In genomic region chr7:145317522-145317921, GRCm38 (mm10) we compare ENCODE assay signal across 30 mouse cellular contexts. TPM values are rescaled to one million over a fixed set of nuclear protein-coding genes. Genes with fewer than 3 reads are reported as not detected.
DNase-seq lines count a peak whose midpoint lies in the region; ATAC-seq and TF ChIP-seq lines count a peak whose summit lies in the region.
"Had no signal": no experiment of that assay in that cellular context is flagged by ENCODE, and none has a peak within 500 bp of the region (broad histone marks: within the 10 kb centered on the region; RNA-seq: fewer than 3 reads in every experiment).

No protein-coding gene starts in this region.

- H3K4me2 ChIP-seq in embryonic facial prominence, embryonic 14.5 days (ENCODE audit: low read depth, low read length) = no peak overlapping the region
- peak overlapping the region; percentile 2 for H3K4me2 ChIP-seq in myocyte (ENCODE audit: low read depth)
- H3K4me2 ChIP-seq: forebrain, embryonic 13.5 days; heart, embryonic 11.5 days; hindbrain, embryonic 12.5 days; limb, embryonic 13.5 days; liver, embryonic 13.5 days; lung, embryonic 14.5 days; neural tube, embryonic 12.5 days had no signal

- no peak overlapping the region for H3K27ac ChIP-seq in embryonic facial prominence, embryonic 14.5 days (replicated peaks; ENCODE audit: low read depth, low read length)
- no peak overlapping the region for H3K27ac ChIP-seq in embryonic facial prominence, embryonic 10.5 days (replicated peaks)
- no peak overlapping the region for H3K27ac ChIP-seq in left cerebral cortex, adult 2 months
- H3K27ac ChIP-seq: forebrain, embryonic 13.5 days; hindbrain, embryonic 12.5 days; limb, embryonic 13.5 days; liver, embryonic 13.5 days; macrophage; midbrain, embryonic 10.5 days; neural tube, embryonic 12.5 days had no signal

- no peak overlapping the region for H3K9ac ChIP-seq in embryonic facial prominence, embryonic 14.5 days (ENCODE audit: low read depth, low read length)
- H3K9ac ChIP-seq: forebrain, embryonic 13.5 days; hindbrain, embryonic 12.5 days; limb, embryonic 13.5 days; liver, embryonic 13.5 days; lung, embryonic 14.5 days; neural tube, embryonic 12.5 days had no signal

- no peaks in the 10 kb centered on the region for H3K27me3 ChIP-seq in embryonic facial prominence, embryonic 14.5 days (replicated peaks; ENCODE audit: control insufficient read depth, insufficient read depth, low read length)
- 0 out of 2 replicates have a peak, but pooled peaks cover 3% of the 10 kb centered on the region for H3K27me3 ChIP-seq in embryonic facial prominence, embryonic 10.5 days (replicated peaks; ENCODE audit: low read depth, poor library complexity, severe bottlenecking)
- H3K27me3 ChIP-seq in myocyte (ENCODE audit: control insufficient read depth, insufficient read depth, insufficient read length) = no peaks in the 10 kb centered on the region
- H3K27me3 ChIP-seq: forebrain, embryonic 13.5 days; hindbrain, embryonic 12.5 days; limb, embryonic 13.5 days; liver, embryonic 13.5 days; neural tube, embryonic 12.5 days; Patski had no signal

- no peaks in the 10 kb centered on the region for H3K4me1 ChIP-seq in embryonic facial prominence, embryonic 14.5 days (ENCODE audit: control insufficient read depth, insufficient read depth, low read length)
- H3K4me1 ChIP-seq in embryonic facial prominence, embryonic 10.5 days = no peaks in the 10 kb centered on the region
- H3K4me1 ChIP-seq: forebrain, embryonic 13.5 days; hindbrain, embryonic 12.5 days; limb, embryonic 13.5 days; liver, embryonic 13.5 days; midbrain, embryonic 10.5 days; neural tube, embryonic 12.5 days had no signal

- no peak for ATAC-seq in embryonic facial prominence, embryonic 14.5 days (ENCODE audit: low read depth)
- ATAC-seq: forebrain, embryonic 13.5 days; Patski had no signal

- H3ac ChIP-seq in myocyte (ENCODE audit: control insufficient read depth, insufficient read length) = no peak overlapping the region

- peak; percentile 27 for DNase-seq in embryonic facial prominence, embryonic 14.5 days (ENCODE audit: low spot score)
- DNase-seq in embryonic facial prominence, embryonic 10.5 days (ENCODE audit: low spot score) = no peak
- peak; percentile 55 for DNase-seq in left cerebral cortex, postnatal 4 days
- no peak for DNase-seq in left cerebral cortex, adult 2 months (ENCODE audit: extremely low spot score in 1 of 2, low spot score in 2 of 2)
- peak; percentile 84 for DNase-seq in Muller cell, postnatal 12 days (ENCODE audit: inconsistent ontology term)
- DNase-seq in embryo, embryonic 11 days = no peak
- DNase-seq: adrenal gland, postnatal 10 days; gastrocnemius, postnatal 25 days; heart, postnatal 10 days; kidney, adult 8-10 months; kidney, postnatal 14 days; liver, embryonic 13.5 days; lung, embryonic 14.5 days; spleen, adult 18-20 months; thymus, adult 18-20 months had no signal

- no peaks in the 10 kb centered on the region for H3K79me2 ChIP-seq in myocyte (ENCODE audit: control insufficient read depth, insufficient read depth)

- intact Hi-C loops in left cerebral cortex, postnatal 4 days (cut with DNase I) = no loop called here
- intact Hi-C loops in left cerebral cortex, adult 2 months (cut with DNase I) = no loop called here

- no peaks in the 10 kb centered on the region for H3K36me3 ChIP-seq in embryonic facial prominence, embryonic 14.5 days (ENCODE audit: control insufficient read depth, insufficient read depth, low read length)
- H3K36me3 ChIP-seq in embryonic facial prominence, embryonic 10.5 days (replicated peaks) = no peaks in the 10 kb centered on the region
- no peaks in the 10 kb centered on the region for H3K36me3 ChIP-seq in myocyte (ENCODE audit: control insufficient read depth, insufficient read depth)
- H3K36me3 ChIP-seq: hindbrain, embryonic 12.5 days; limb, embryonic 13.5 days; liver, embryonic 13.5 days; midbrain, embryonic 10.5 days; neural tube, embryonic 12.5 days had no signal

- no peak for TF ChIP-seq CTCF in left cerebral cortex, adult 2 months (IDR thresholded peaks at IDR 0.05)

- H3K4me3 ChIP-seq in embryonic facial prominence, embryonic 14.5 days (ENCODE audit: low read depth, low read length) = no peak overlapping the region
- H3K4me3 ChIP-seq in embryonic facial prominence, embryonic 10.5 days = no peak overlapping the region
- no peak overlapping the region for H3K4me3 ChIP-seq in left cerebral cortex, adult 2 months
- no peak overlapping the region for H3K4me3 ChIP-seq in myocyte
- H3K4me3 ChIP-seq: forebrain, embryonic 13.5 days; hindbrain, embryonic 12.5 days; limb, embryonic 13.5 days; liver, embryonic 13.5 days; midbrain, embryonic 10.5 days; neural tube, embryonic 12.5 days had no signal

- H3K9me3 ChIP-seq in embryonic facial prominence, embryonic 14.5 days (ENCODE audit: control insufficient read depth, low read length) = no peaks in the 10 kb centered on the region
- no peaks in the 10 kb centered on the region for H3K9me3 ChIP-seq in embryonic facial prominence, embryonic 10.5 days
- H3K9me3 ChIP-seq: forebrain, embryonic 13.5 days; hindbrain, embryonic 12.5 days; limb, embryonic 13.5 days; liver, embryonic 13.5 days; midbrain, embryonic 10.5 days; neural tube, embryonic 12.5 days had no signal

- TF ChIP-seq POLR2A in myocyte (IDR thresholded peaks at IDR 0.05; ENCODE audit: insufficient read length, low read depth) = no peak

- 61% methylated on average over 4 of the region's 4 CpGs for WGBS in embryonic facial prominence, embryonic 14.5 days
- 56% methylated on average over 4 of the region's 4 CpGs for WGBS in embryonic facial prominence, embryonic 10.5 days

TF ChIP-seq in myocyte, 11 proteins besides CTCF, POLR2A, EP300 and RAD21:
- TF ChIP-seq MAX (IDR thresholded peaks at IDR 0.05; ENCODE audit: low read depth) (peak; percentile 34), TCF12 (IDR thresholded peaks at IDR 0.05; ENCODE audit: insufficient read depth, poor library complexity, severe bottlenecking) (peak; percentile 79), E2F4 (IDR thresholded peaks at IDR 0.05; ENCODE audit: insufficient read depth) (no peak), REST (IDR thresholded peaks at IDR 0.05; ENCODE audit: insufficient read depth, insufficient read length) (no peak), CEBPB (IDR thresholded peaks at IDR 0.05; ENCODE audit: insufficient read depth, poor library complexity, severe bottlenecking) (no peak), POLR2AphosphoS2 (IDR thresholded peaks at IDR 0.05; ENCODE audit: insufficient read length, low read depth) (no peak), SRF (IDR thresholded peaks at IDR 0.05; ENCODE audit: control insufficient read depth, insufficient read length, low read depth) (no peak), TCF3 (IDR thresholded peaks at IDR 0.05; ENCODE audit: insufficient read length, low read depth) (peak; percentile 65), MYOD1 (IDR thresholded peaks at IDR 0.05; ENCODE audit: control insufficient read depth in 1 of 3, insufficient read length in 2 of 3, low read depth in 2 of 3) (peak; percentile 65 to 94 (median 93)), MYOG (IDR thresholded peaks at IDR 0.05; ENCODE audit: control insufficient read depth in 1 of 3, insufficient read depth in 1 of 3, insufficient read length in 2 of 3, low read depth in 2 of 3) (peak; percentile 82 to 97 (median 93)), USF1 (IDR thresholded peaks at IDR 0.05; ENCODE audit: low read depth) (no peak)

RNA-seq across cellular contexts. Expression of gene Mrgprd, which starts 2.9 kb away (rescaled TPM):
- not detected in 2 replicates for polyA plus RNA-seq in embryonic facial prominence, embryonic 14.5 days (2014; fragmentation: Nextera tagmentation; extraction: Ambion mirVana)
- not detected in 2 replicates for polyA plus RNA-seq in embryonic facial prominence, embryonic 10.5 days (2016; fragmentation: Nextera tagmentation; extraction: Ambion mirVana)
- total RNA-seq in left cerebral cortex, postnatal 4 days (2021) = not detected
- not detected for total RNA-seq in left cerebral cortex, adult 2 months (2021)
- not detected for polyA plus RNA-seq in myocyte (2012; fragmentation: generic; extraction: Trizol)
- total RNA-seq: adrenal gland, postnatal 10 days; gastrocnemius, postnatal 25 days; heart, postnatal 10 days; layer of hippocampus, postnatal 10 days; left cerebral cortex, postnatal 10 days; monocyte, adult 5-6 weeks had no signal
- polyA plus RNA-seq: brain, embryonic 14.5 days; forebrain, embryonic 13.5 days; heart, embryonic 11.5 days; hindbrain, embryonic 12.5 days; intestine, embryonic 14.5 days; limb, embryonic 13.5 days; liver, embryonic 13.5 days; macrophage; midbrain, embryonic 10.5 days; Patski; stomach, embryonic 14.5 days had no signal

RNA-seq across cellular contexts. Expression of gene Mrgprf, which starts 16.9 kb away (rescaled TPM):
- 7.5 and 10.0 TPM in 2 replicates for polyA plus RNA-seq in embryonic facial prominence, embryonic 14.5 days (2014; fragmentation: Nextera tagmentation; extraction: Ambion mirVana)
- 0.10 TPM in 1 of 2 replicates, not detected in the other for polyA plus RNA-seq in embryonic facial prominence, embryonic 10.5 days (2016; fragmentation: Nextera tagmentation; extraction: Ambion mirVana)
- total RNA-seq in left cerebral cortex, postnatal 4 days (2021) = 1 to 10 TPM; 2.2 to 3.0 TPM
- total RNA-seq in left cerebral cortex, adult 2 months (2021) = 1 to 10 TPM; 1.8 to 2.5 TPM
- polyA plus RNA-seq in myocyte (2012; fragmentation: generic; extraction: Trizol) = 4.4 TPM
- total RNA-seq: monocyte, adult 5-6 weeks had no signal
- polyA plus RNA-seq: macrophage had no signal

RNA-seq across cellular contexts. Expression of gene Tpcn2, which starts 33.7 kb away (rescaled TPM):
- polyA plus RNA-seq in embryonic facial prominence, embryonic 14.5 days (2014; fragmentation: Nextera tagmentation; extraction: Ambion mirVana) = 3.6 and 3.7 TPM in 2 replicates
- polyA plus RNA-seq in embryonic facial prominence, embryonic 10.5 days (2016; fragmentation: Nextera tagmentation; extraction: Ambion mirVana) = 6.5 TPM in 2 replicates
- total RNA-seq in left cerebral cortex, postnatal 4 days (2021) = 1 to 10 TPM; 4.7 to 5.0 TPM
- total RNA-seq in left cerebral cortex, adult 2 months (2021) = 1 to 10 TPM; 5.3 to 6.8 TPM
- polyA plus RNA-seq in myocyte (2012; fragmentation: generic; extraction: Trizol) = 4.4 TPM

Comparison
In these comparisons a context has a peak if more than half of its experiments do, and no peak if none do; other contexts are left out.
1. DNase-seq: peak in embryonic facial prominence, embryonic 14.5 days (single experiment), left cerebral cortex, postnatal 4 days (single experiment) and Muller cell, postnatal 12 days (single experiment); none in embryonic facial prominence, embryonic 10.5 days (single experiment), left cerebral cortex, adult 2 months (0 of 2) and embryo, embryonic 11 days (single experiment).